Mouse (Mus musculus): ENCODE data around the gene Tpm1.

Gene Tpm1

DNA sequence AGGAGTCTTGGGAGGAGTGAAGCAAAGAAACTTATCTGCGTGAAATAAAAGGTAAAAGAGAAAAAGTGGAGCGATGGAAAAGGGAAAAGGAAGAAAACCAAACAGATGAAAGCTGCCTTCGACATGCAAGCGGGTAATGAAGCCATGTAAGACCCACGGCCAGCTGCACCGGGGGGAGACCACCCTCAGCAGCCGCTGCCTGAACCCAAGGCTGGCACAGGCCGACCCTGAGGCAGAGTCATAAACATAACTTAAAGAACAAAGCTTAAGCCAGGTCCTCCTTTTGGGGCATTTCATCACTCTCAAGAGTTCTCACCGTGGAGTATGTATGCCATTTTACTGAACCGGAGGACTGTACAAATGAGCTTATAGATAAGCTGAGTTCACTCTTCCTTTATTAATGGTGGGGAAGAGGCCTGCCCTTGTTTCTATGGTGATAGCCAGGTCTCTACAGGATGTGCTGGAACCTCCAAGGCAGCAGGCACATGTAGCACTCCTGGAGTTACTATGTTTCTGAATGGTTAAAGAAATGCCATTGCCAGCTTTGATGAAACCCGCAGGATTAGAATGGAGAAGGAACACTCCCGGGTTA is 21.0 kb downstream of the Tpm1 start:
- DNase-seq (ENCODE audit: low spot score in 2 of 2): no peak

GRCm38 (mm10) chr9:67026890-67027289 is 22.3 kb downstream of the Tpm1 start:
- DNase-seq (ENCODE audit: low spot score in 2 of 2): no peak

DNA sequence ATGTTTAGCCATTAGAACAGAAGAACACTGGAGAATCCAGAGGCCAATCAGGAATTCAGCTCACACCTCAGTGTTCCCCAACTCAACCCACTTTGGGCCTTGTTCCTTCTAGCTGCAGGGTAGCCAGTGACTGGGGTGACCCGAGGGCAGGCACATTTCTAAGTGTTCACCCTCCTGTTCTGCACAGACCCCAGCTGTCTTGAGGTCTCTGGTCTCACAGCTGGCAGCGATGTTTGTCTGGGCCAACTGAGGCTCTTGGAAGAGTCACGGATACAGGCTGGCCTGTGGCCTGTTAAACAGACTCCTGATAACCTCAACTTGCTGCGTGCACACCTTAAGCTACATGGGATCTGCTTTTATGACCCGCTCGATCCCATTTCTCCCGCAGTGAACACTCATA is 23.1 kb downstream of the Tpm1 start:
- no peak for DNase-seq (ENCODE audit: low spot score in 2 of 2)

DNA sequence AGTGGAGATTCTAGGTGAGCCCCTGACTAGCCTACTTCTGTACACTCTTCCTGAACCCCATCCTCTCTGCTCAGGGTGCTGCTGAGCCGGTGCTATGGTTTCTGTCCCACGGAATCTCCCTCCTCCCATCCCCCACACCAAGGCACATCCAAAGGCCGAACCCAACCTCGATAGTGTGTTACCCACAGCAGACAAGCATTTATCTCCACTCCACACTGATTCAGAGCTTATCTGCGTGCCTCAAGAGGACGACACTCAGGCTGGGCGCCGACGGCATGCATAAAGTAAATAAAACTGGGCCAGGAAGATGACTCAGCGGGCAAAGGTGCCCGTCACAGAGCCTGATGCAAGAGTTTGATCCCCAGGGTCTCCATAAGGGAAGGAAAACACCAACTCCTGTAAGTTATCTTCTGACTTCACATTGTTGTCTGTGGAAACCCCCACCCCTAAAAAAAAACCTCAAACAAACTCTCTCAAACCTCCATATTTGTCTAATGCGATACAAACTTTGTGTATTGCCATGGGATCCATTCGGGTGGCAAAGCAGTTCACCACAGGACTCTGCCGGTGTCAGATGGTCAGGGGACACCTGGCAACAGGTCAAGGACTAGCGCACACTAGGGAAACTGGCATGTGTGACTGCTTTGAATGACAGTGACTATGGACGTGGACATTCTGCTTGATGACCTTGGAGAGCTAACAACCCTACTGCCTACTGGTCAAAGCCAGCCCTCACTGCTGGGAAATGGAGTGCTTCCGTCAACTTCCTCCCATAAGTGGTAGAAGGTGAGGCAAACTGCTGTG is 24.1 kb downstream of the Tpm1 start:
- DNase-seq (ENCODE audit: low spot score in 2 of 2): no peak

DNA sequence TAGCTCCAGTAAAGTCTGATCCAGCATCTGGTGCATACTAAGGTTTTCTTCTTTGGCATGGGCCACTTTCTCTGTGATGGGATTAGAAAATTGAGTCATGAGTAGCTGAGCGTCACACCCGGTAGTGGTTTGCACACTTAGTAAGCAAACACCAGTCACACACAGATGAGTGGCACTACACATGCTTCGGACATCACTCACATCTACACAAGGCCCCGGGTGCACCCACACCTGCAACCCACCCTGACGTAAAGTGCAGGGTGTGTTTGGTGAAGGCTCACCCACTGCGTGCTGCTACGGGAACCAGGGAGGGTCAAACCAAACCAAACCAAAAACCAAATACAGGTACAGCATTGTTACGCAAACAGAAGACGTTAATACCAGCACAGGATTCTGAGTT is 25.8 kb downstream of the Tpm1 start:
- no peak for DNase-seq (ENCODE audit: low spot score in 2 of 2)

- no peak for DNase-seq (ENCODE audit: low spot score in 2 of 2)
Observed at GRCm38 (mm10) chr9:67020063-67020462, 29.1 kb downstream of the Tpm1 start.

DNA sequence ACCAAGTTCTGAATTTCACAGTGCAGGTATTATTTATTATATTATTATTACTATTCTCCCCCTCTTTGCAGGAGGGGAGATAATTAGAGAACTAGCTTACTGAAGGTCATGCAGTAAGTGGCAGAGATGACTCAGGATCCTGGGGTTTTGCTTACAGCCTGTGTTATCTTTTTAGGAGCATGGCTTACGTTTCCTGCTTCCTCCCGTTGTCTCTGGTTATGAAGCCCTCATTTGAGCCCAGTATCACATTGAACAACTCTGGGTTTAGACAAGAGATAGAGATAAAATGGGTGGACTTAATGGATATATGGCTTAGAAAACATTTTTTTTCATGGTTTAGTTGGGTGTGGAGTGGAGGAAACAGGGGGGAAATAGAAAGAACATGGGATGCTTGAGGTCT is 35.7 kb downstream of the Tpm1 start:
- no peak for DNase-seq (ENCODE audit: low spot score in 2 of 2)

DNA sequence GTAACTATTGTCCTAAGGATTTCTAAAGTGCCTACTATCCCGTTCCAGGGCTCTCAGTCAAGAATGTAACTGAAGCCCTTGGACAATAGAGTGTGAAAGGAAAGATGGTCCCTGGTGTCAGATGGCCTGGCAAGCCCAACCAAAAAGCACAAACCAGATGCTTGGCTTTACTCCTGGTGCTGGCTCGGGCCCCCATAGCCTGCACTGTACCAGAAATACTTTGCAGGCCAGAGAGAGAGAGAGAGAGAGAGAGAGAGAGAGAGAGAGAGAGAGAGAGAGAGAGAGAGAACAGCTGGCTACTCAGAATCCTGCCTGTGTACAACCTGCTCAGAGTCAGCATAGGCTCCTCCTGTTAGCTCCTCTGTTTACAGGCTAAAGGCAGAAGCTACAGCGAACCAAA is 36.7 kb downstream of the Tpm1 start:
- peak; percentile 78 to 81 for DNase-seq (ENCODE audit: low spot score in 2 of 2)

DNA sequence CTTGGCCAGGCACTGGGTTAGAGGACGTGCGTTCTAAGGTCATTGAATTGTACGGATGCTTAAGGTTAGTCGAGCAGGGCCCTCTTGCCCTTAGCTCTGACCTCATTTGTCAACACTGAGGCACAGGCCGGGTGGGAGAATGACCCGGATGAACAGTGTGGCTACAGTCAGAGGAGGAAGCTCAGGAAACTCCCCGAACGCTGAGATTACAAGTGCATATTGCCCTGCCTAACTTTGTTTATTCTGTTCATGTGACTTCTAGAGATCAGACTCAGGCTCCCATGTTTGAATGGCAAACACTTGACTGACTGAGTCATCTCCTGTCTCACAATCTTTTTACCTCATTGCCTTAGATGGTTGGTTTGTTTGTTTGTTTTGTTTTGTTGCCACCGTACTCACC is 37.7 kb downstream of the Tpm1 start:
- DNase-seq (ENCODE audit: low spot score in 2 of 2): no peak

DNA sequence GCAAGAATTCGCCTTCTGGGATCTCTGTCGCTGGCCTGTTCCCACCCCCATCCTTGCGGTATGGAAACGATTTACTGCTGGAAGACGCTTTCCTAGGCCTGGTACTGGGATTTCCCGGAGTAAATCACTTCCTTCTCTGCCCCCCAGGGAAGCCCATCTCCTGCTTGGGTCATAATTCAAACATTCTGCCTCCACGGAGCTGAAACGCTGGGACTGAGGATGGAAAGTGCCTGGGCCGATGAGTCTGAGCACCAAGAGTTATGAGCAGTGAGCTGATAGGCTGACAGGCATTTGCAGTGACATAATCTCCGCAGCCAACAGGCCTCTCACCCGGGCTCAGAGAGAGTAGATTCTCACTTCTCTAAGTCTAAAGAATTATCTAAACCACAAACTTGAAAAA is 40.4 kb downstream of the Tpm1 start:
- DNase-seq (ENCODE audit: low spot score in 2 of 2): no peak

GRCm38 (mm10) chr9:67006376-67006775 is 42.8 kb downstream of the Tpm1 start:
- DNase-seq (ENCODE audit: low spot score in 2 of 2): no peak

DNA sequence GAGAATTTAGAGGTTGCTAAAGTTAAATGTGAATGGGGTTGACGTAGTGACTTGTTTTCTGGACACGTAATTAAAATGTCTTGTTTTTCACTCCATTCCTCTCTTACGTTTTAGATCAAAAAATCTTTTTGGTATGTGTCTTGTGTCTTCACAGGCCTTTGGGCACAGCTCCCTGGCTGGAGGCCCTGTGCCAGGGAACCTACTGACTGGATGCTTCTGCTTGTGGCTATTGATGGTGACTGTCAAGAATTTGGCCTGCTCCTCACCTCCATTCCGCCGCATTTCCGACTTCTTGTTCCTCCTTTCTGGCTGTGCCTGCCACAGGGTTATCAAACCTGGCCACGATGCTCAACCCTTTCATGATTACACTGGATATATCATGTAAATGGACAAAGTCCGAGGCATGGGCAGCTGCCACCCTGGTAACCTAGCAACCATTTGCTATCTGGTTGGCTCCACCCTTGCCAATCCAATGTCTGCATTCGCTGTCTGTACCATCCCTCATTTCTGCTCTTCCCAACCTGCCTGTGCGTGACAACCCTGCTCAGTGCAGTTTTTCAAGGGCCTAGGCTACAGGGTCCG is 44.0 kb downstream of the Tpm1 start:
- no peak for DNase-seq (ENCODE audit: low spot score in 2 of 2)

DNA sequence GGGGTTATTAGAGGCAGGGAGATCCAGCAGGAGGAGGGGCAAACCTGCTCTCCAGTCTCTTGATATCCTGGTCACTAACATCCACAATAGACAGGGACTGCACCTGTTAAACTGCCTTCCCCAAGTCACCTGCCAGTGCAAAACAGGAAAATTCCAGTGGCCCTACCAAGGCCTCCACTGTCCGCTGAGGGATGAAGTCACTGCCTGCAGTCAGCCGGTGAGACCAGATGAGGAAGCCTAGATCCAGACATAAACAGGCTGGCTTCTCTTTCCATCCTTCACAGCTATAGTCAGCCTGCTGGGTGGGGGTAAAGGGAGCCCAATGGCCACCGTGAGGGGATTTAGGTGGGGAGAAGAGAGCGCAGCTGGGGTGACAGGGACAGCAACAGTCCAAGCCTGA is 45.5 kb downstream of the Tpm1 start:
- no peak for DNase-seq (ENCODE audit: low spot score in 2 of 2)

DNA sequence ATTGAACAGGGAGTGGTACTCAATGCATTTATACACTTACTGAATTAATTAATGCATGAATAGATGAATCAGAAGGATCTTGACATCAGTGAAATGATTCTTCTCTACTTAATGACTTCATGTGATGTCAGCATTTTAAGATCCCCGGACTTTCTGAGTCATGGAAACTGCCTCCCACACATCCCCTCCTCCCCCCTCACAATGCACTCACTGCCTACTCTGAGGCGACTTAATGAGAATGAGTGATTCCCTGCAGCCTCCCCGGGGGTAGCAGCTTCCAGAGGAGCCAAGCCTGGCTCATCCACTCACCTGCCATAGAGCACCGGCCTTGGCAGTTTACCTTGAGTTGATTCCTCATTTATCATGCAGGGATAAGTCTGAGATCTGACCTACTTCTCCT is 46.0 kb downstream of the Tpm1 start:
- no peak for DNase-seq (ENCODE audit: low spot score in 2 of 2)

DNA sequence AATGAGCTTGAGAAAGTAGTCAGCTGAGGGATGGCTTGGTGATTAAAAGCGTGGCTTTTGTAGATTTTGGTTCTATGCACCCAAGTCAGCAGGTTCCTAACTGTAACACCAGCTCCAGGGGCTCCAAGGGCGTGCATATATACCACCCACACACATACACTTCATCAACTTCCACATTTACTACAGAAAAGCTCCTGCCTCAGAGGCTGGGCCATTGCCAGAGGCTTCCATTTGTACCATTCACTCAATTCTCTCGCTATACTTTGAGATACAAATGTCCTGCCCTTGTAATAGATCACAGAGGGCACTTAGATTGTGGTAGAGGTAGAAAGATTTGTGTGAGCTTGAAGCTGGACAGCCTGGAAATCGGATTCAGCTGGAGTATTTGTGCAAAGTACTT is 47.7 kb downstream of the Tpm1 start:
- DNase-seq (ENCODE audit: low spot score in 2 of 2): no peak

DNA sequence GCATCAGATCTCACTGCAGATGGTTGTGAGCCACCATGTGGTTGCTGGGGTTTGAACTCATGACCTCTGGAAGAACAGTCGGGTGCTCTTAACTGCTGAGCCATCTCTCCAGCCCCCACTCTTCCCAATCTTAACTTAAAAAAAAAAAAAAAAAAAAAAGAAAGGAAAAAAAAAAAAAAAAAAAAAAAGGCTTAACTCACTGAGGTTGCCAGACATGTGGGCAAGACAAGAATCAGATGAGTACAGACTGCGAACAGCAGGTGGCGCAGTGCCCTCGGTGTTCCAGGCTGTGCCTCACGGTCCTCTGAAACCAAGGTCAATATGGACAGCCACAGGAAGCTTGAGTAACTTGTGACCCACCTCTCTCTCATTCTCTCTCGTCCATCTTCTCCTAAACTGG is 48.2 kb downstream of the Tpm1 start:
- DNase-seq (ENCODE audit: low spot score in 2 of 2): peak; percentile 50 to 80

DNA sequence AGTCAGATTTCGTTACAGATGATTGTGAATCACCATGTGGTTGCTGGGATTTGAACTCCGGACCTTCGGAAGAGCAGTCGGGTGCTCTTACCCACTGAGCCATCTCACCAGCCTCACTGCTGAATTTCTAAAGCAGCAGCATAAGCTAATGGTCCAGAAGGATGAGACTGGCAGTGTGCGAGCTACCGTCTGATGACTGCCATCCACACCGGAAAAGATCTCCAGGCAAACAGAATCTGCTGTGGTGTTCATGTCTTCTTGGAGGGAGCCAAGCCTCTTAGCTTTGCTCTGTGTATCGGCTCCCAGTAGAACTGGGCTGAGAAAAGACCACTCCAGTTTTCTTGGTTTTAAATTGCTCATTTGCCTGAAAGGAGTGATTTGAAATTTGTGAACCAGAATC is 49.5 kb downstream of the Tpm1 start:
- DNase-seq (ENCODE audit: low spot score in 2 of 2): no peak

DNA sequence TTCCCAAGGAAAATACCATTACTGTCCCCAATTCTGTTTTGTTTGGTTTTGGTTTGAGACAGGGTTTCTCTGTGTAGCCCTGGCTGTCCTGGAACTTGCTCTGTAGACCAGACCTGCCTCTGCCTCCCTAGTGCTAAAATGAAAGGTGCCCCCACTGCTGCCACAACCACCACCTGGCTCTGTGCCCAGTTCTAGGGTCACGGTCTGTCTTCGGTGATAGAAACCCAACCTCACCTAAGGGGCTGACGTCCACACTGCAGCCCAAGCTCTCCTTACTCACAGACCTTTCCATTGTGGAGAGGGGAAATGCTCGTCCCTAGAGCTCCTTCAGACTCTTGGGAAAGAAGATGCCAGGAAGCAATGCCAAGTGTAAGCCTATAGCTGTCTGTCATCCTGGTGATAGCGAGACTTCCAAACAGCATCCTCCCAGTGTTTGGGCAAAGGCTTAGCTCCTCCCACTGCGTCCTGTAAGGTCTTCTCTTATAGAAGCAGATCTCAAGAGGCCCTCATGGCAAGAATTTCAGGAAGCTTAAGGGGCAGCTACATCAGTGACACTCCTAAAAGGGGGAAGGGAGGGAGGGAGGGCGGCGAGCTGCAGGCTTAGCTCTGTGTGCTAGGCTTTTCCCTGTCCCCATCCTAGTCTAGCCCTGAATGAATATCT is 57.3 kb downstream of the Tpm1 start:
- DNase-seq (ENCODE audit: low spot score in 2 of 2): no peak

GRCm38 (mm10) chr9:66991021-66991749 is 58.0 kb downstream of the Tpm1 start:
- DNase-seq (ENCODE audit: low spot score in 2 of 2): no peak

DNA sequence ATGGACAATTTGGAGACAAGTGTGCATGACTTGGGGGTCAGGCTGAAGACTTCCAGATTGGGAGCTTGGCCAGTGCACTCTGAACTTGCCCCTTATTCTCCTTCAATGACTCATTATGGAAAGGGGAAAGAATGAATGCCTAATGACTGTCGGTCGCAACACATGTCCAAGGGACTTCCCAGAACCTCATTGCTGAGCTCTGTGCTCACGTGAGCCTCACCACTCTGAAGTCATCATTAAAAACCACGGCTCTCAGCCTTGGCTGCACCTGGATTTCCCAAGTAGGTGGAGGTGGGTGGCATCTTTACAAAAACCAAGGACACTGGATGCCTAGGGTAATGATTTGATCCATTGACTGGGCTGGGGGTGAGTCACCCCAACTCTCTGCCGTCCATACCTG is 59.2 kb downstream of the Tpm1 start:
- DNase-seq (ENCODE audit: low spot score in 2 of 2): no peak

DNA sequence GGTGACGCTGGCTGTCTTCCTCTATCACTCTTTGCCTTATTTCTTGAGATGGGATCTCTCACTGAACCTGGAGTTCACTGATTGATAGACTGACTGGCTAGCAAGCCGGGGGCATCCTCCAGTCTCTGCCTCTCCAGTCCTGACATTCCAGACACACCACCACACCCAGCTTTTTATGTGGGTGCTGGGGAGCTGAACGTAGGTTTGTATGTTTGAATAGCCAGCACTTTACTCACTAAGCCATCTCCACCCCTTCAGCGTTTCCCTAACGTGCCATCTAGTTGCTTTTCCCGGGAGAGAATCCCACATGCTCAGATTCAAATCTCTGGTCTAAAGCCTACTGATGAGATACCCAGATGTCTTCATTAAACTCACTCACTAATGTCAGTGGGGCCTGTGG is 59.6 kb downstream of the Tpm1 start:
- no peak for DNase-seq (ENCODE audit: low spot score in 2 of 2)

GRCm38 (mm10) chr9:66988888-66989414 is 60.3 kb downstream of the Tpm1 start:
- DNase-seq (ENCODE audit: low spot score in 2 of 2): peak in 1 of 2 experiments; percentile 21
